Mouse (Mus musculus): ENCODE data around the gene Pcmt1. TPM values are rescaled to one million over a fixed set of nuclear protein-coding genes. Genes with fewer than 3 reads are reported as not detected.
"Not testable (repeated sequence)": the region's sequence is repeated elsewhere in the genome, so short reads cannot be mapped to it uniquely, and the experiment has no call there.

Gene Pcmt1
- polyA plus RNA-seq, 1 experiment from 2014 or later, result 145 TPM

DNA sequence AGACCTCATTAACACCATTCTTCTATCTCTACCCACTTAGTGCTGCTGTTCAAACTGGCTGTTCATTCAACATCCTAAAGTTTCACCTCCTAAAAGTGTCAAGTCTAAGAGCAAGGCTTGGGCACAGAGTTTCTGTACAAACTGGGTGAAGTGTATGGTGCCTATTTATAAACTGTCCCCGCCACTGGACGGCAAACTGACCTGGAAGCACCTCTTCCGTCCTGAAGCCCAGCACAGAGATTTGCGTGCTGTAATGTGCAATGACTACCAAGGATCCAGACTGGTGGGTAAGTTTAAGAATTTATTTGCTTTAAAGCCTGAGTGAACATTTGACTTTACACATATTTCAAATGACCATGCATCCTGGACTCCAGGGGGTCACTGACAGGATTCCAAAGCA lies 51.8 kb downstream of the Pcmt1 start:
- Histone ChIP-seq H3K36me3 (ENCODE audit: control insufficient read depth, insufficient read depth, low read length) (no peaks in the 10 kb centered on the region), H3K4me2 (replicated peaks; ENCODE audit: low read depth, low read length) (no peak overlapping the region), H3K4me3 (ENCODE audit: low read depth, low read length) (no peak overlapping the region), H3K9ac (ENCODE audit: low read depth, low read length) (no peak overlapping the region), H3K9me3 (ENCODE audit: control insufficient read depth, low read length) (no peaks in the 10 kb centered on the region), H3K27ac (ENCODE audit: low read depth, low read length) (no peak overlapping the region), H3K27me3 (ENCODE audit: control insufficient read depth, insufficient read depth, low read length) (no peaks in the 10 kb centered on the region), H3K4me1 (replicated peaks; ENCODE audit: control insufficient read depth, insufficient read depth, low read length) (no peaks in the 10 kb centered on the region)
- ATAC-seq (ENCODE audit: low FRiP score), result no peak
- 96% methylated on average over 4 of the region's 4 CpGs for WGBS
- DNase-seq (ENCODE audit: low spot score), result no peak

GRCm38 (mm10) chr10:7623861-7624518 lies 56.9 kb downstream of the Pcmt1 start:
- no peaks in the 10 kb centered on the region for H3K4me1 ChIP-seq (replicated peaks; ENCODE audit: control insufficient read depth, insufficient read depth, low read length)
- DNase-seq (ENCODE audit: low spot score), result no peak
- H3K36me3 ChIP-seq (ENCODE audit: control insufficient read depth, insufficient read depth, low read length), result no peaks in the 10 kb centered on the region
- no peak overlapping the region for H3K4me3 ChIP-seq (ENCODE audit: low read depth, low read length)
- H3K27me3 ChIP-seq (ENCODE audit: control insufficient read depth, insufficient read depth, low read length), result no peaks in the 10 kb centered on the region
- H3K9me3 ChIP-seq (ENCODE audit: control insufficient read depth, low read length), result no peaks in the 10 kb centered on the region
- 97% methylated on average over 3 of the region's 3 CpGs for WGBS
- no peak for ATAC-seq (ENCODE audit: low FRiP score)
- no peak overlapping the region for H3K4me2 ChIP-seq (replicated peaks; ENCODE audit: low read depth, low read length)
- no peak overlapping the region for H3K9ac ChIP-seq (ENCODE audit: low read depth, low read length)
- no peak overlapping the region for H3K27ac ChIP-seq (ENCODE audit: low read depth, low read length)

DNA sequence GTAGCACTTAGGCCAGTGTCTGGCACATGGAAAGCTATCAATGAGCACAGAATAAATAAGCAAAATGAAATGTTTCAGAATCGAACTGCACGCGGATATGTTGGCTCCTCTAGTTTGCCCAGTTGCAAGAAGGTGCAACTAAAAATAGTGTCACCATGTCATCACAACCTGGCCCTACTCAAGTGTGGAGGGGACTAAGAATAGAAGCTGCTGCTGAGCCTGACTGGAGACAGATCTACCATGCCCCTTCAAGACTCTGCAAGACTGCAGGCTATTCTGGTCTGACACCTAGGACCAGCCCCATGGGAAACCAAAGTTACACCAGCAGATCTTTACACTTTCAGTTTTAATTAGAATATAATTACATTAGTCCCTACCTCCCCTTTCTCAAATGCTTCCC lies 58.6 kb downstream of the Pcmt1 start:
- no peaks in the 10 kb centered on the region for H3K27me3 ChIP-seq (ENCODE audit: control insufficient read depth, insufficient read depth, low read length)
- DNase-seq (ENCODE audit: low spot score), result no peak
- no peak overlapping the region for H3K27ac ChIP-seq (ENCODE audit: low read depth, low read length)
- ATAC-seq (ENCODE audit: low FRiP score), result no peak
- 96% methylated on average over 3 of the region's 3 CpGs for WGBS
- no peak overlapping the region for H3K4me3 ChIP-seq (ENCODE audit: low read depth, low read length)
- H3K36me3 ChIP-seq (ENCODE audit: control insufficient read depth, insufficient read depth, low read length), result no peaks in the 10 kb centered on the region
- H3K4me2 ChIP-seq (replicated peaks; ENCODE audit: low read depth, low read length), result no peak overlapping the region
- no peaks in the 10 kb centered on the region for H3K4me1 ChIP-seq (replicated peaks; ENCODE audit: control insufficient read depth, insufficient read depth, low read length)
- H3K9ac ChIP-seq (ENCODE audit: low read depth, low read length), result no peak overlapping the region
- H3K9me3 ChIP-seq (ENCODE audit: control insufficient read depth, low read length), result no peaks in the 10 kb centered on the region

DNA sequence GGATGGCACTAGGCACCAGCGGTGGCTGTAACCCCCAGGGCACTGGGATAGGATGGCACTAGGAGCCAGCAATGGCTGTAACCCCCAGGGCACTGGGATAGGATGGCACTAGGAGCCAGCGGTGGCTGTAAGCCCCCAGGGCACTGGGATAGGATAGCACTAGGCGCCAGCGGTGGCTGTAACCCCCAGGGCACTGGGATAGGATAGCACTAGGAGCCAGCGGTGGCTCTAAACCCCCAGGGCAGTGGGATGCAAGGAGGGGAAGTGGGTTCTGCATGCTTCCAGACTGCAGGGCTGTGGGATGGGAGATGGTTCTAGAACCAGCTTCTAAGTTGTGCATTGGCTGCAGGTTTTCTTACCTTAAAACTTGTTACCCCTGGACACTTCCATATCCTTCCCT lies 60.2 kb downstream of the Pcmt1 start:
- no peak for DNase-seq (ENCODE audit: low spot score)
- Histone ChIP-seq H3K4me2 (replicated peaks; ENCODE audit: low read depth, low read length) (no peak overlapping the region), H3K4me3 (ENCODE audit: low read depth, low read length) (no peak overlapping the region), H3K9ac (ENCODE audit: low read depth, low read length) (no peak overlapping the region), H3K36me3 (ENCODE audit: control insufficient read depth, insufficient read depth, low read length) (no peaks in the 10 kb centered on the region), H3K27me3 (ENCODE audit: control insufficient read depth, insufficient read depth, low read length) (no peaks in the 10 kb centered on the region), H3K27ac (ENCODE audit: low read depth, low read length) (no peak overlapping the region), H3K9me3 (ENCODE audit: control insufficient read depth, low read length) (no peaks in the 10 kb centered on the region), H3K4me1 (replicated peaks; ENCODE audit: control insufficient read depth, insufficient read depth, low read length) (no peaks in the 10 kb centered on the region)
- WGBS, result 82% methylated on average over 5 of the region's 5 CpGs
- ATAC-seq (ENCODE audit: low FRiP score), result no peak; the same call in 1 of the 2 replicates

- H3K4me3 ChIP-seq (ENCODE audit: low read depth, low read length), result no peak overlapping the region
- H3K9ac ChIP-seq (ENCODE audit: low read depth, low read length), result no peak overlapping the region
- H3K4me2 ChIP-seq (replicated peaks; ENCODE audit: low read depth, low read length), result no peak overlapping the region
- H3K9me3 ChIP-seq (ENCODE audit: control insufficient read depth, low read length), result peaks cover under 1% of the 10 kb centered on the region; the same call in 1 of the 2 replicates
- WGBS, result 89% methylated on average over 1 of the region's 5 CpGs
- H3K27me3 ChIP-seq (ENCODE audit: control insufficient read depth, insufficient read depth, low read length), result no peaks in the 10 kb centered on the region
- DNase-seq (ENCODE audit: low spot score) (no peak), ATAC-seq (ENCODE audit: low FRiP score) (no peak)
- no peaks in the 10 kb centered on the region for H3K4me1 ChIP-seq (replicated peaks; ENCODE audit: control insufficient read depth, insufficient read depth, low read length)
- H3K27ac ChIP-seq (ENCODE audit: low read depth, low read length), result no peak overlapping the region
- H3K36me3 ChIP-seq (ENCODE audit: control insufficient read depth, insufficient read depth, low read length), result no peaks in the 10 kb centered on the region
Measured at GRCm38 (mm10) chr10:7619821-7620241, 61.1 kb downstream of the Pcmt1 start.

DNA sequence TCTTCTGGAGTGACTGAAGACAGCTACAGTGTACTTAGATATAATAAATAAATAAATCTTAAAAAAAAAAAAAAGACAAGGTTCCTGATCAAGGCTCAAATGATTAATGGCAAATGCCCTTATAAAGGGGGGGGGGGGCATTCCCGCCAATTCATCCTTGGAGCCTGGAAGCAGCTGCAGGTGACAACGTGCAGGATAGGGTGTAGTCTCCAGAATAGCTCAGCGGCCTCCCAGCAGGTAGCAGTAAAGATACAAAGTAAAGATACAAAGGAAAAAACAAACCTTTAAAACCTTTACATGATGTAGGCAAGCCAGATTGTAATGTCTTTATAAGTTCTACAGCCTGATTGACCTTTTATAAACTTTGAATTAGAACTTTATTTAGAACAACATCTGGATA lies 63.4 kb downstream of the Pcmt1 start:
- H3K27me3 ChIP-seq (ENCODE audit: control insufficient read depth, insufficient read depth, low read length); H3K4me3 ChIP-seq (ENCODE audit: low read depth, low read length); H3K4me2 ChIP-seq (replicated peaks; ENCODE audit: low read depth, low read length); H3K27ac ChIP-seq (ENCODE audit: low read depth, low read length); H3K9me3 ChIP-seq (ENCODE audit: control insufficient read depth, low read length); H3K9ac ChIP-seq (ENCODE audit: low read depth, low read length); H3K4me1 ChIP-seq (replicated peaks; ENCODE audit: control insufficient read depth, insufficient read depth, low read length); H3K36me3 ChIP-seq (ENCODE audit: control insufficient read depth, insufficient read depth, low read length); ATAC-seq (ENCODE audit: low FRiP score); DNase-seq (ENCODE audit: low spot score): not testable (repeated sequence)
- 32% methylated on average over 3 of the region's 3 CpGs for WGBS

- not testable (repeated sequence) for H3K4me1 ChIP-seq (replicated peaks; ENCODE audit: control insufficient read depth, insufficient read depth, low read length); H3K27me3 ChIP-seq (ENCODE audit: control insufficient read depth, insufficient read depth, low read length); H3K4me3 ChIP-seq (ENCODE audit: low read depth, low read length); H3K27ac ChIP-seq (ENCODE audit: low read depth, low read length); H3K9ac ChIP-seq (ENCODE audit: low read depth, low read length); H3K36me3 ChIP-seq (ENCODE audit: control insufficient read depth, insufficient read depth, low read length); DNase-seq (ENCODE audit: low spot score); ATAC-seq (ENCODE audit: low FRiP score); H3K9me3 ChIP-seq (ENCODE audit: control insufficient read depth, low read length); H3K4me2 ChIP-seq (replicated peaks; ENCODE audit: low read depth, low read length)
- 89% methylated on average over 9 of the region's 11 CpGs for WGBS
Measured at GRCm38 (mm10) chr10:7617146-7617545, 63.8 kb downstream of the Pcmt1 start.

DNA sequence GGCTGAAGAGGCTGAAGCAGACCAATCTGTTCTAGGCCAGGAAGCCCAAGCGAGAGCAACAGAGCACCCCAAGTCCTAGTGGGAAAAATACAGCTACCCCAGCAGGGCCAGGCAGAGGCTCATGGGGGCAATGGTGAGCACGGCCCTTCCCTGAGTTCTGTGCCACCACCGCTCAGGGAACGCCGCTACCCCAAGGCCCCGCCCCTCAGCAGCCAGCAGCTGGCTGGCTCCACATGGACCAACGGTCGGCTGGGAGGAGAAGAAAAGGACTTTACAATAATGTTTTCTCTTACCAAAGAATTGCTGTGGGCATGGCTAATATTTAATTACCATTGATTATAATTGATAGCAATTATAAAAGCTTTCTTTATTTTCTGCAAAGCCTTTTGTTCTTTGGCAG lies 66.1 kb downstream of the Pcmt1 start:
- no peak for ATAC-seq (ENCODE audit: low FRiP score)
- Histone ChIP-seq H3K27ac (ENCODE audit: low read depth, low read length) (no peak overlapping the region), H3K4me2 (replicated peaks; ENCODE audit: low read depth, low read length) (no peak overlapping the region), H3K4me1 (replicated peaks; ENCODE audit: control insufficient read depth, insufficient read depth, low read length) (no peaks in the 10 kb centered on the region), H3K36me3 (ENCODE audit: control insufficient read depth, insufficient read depth, low read length) (no peaks in the 10 kb centered on the region), H3K27me3 (ENCODE audit: control insufficient read depth, insufficient read depth, low read length) (no peaks in the 10 kb centered on the region), H3K9me3 (ENCODE audit: control insufficient read depth, low read length) (peaks cover 3% of the 10 kb centered on the region; the same call in 1 of the 2 replicates), H3K9ac (ENCODE audit: low read depth, low read length) (no peak overlapping the region), H3K4me3 (ENCODE audit: low read depth, low read length) (no peak overlapping the region)
- no peak for DNase-seq (ENCODE audit: low spot score)
- WGBS, result 84% methylated on average over 8 of the region's 8 CpGs

GRCm38 (mm10) chr10:7612210-7612609 lies 68.7 kb downstream of the Pcmt1 start:
- not testable (repeated sequence) for H3K27ac ChIP-seq (ENCODE audit: low read depth, low read length); H3K9ac ChIP-seq (ENCODE audit: low read depth, low read length); H3K4me2 ChIP-seq (replicated peaks; ENCODE audit: low read depth, low read length); H3K4me1 ChIP-seq (replicated peaks; ENCODE audit: control insufficient read depth, insufficient read depth, low read length); H3K36me3 ChIP-seq (ENCODE audit: control insufficient read depth, insufficient read depth, low read length); H3K9me3 ChIP-seq (ENCODE audit: control insufficient read depth, low read length); H3K4me3 ChIP-seq (ENCODE audit: low read depth, low read length); ATAC-seq (ENCODE audit: low FRiP score); DNase-seq (ENCODE audit: low spot score); H3K27me3 ChIP-seq (ENCODE audit: control insufficient read depth, insufficient read depth, low read length)
